16 mouse cellular contexts compared by ENCODE assay signal in the genomic region with DNA sequence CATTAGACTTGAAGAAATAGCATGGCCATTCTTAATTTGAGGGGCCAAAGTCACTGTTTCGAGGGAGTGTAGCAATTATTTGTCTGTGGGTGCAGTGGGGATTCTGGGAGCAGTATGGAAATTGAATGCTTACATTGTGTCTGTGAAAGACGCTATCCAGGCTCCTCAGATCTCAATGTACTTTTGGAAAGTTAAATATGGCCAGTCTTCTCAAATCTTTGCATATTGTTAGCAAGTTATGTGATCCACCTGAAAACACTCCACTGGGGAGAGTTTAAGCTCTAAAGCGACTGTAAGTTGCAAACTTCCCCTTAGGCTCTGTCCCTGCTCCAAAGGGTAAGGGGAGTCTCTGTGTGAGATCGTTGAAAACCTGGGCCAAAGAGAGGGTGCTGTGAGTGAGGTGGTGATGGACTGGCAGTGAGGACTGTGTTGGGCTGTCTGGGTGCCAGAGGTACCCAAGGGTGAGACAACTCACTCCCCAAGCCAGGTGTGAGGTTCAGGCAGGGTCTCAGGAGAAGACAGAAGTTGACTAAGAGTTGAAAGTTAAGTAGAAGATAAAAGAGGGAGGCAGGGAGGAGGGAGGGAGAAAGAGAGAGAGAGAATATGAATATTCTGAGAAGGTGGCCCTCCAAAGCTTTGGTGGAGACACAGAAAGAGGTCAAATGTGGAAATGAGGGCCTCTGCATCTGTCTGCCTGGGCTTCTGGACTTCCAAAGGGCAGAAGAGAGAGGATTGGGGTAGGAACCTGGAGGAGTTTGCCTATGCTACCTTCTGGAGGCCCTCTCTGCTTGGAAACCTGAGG. TPM values are rescaled to one million over a fixed set of nuclear protein-coding genes. Genes with fewer than 3 reads are reported as not detected.
DNase-seq lines count a peak whose midpoint lies in the region; ATAC-seq and TF ChIP-seq lines count a peak whose summit lies in the region.
"Had no signal": no experiment of that assay in that cellular context is flagged by ENCODE, and none has a peak within 500 bp of the region (broad histone marks: within the 10 kb centered on the region; RNA-seq: fewer than 3 reads in every experiment).

No protein-coding gene starts in this region.

- H3K9ac ChIP-seq in intestine, embryonic 14.5 days (ENCODE audit: low read length): peak overlapping the region; percentile 49
- H3K9ac ChIP-seq in neural tube, embryonic 11.5 days (ENCODE audit: low read length): peak overlapping the region; percentile 99
- H3K9ac ChIP-seq: heart, embryonic 13.5 days had no signal

- 26% methylated on average over 4 of the region's 4 CpGs for WGBS in intestine, embryonic 14.5 days
- WGBS in neural tube, embryonic 11.5 days: 5% methylated on average over 4 of the region's 4 CpGs

- peaks cover 49% of the 10 kb centered on the region for H3K27me3 ChIP-seq in intestine, embryonic 14.5 days (replicated peaks; ENCODE audit: control insufficient read depth, insufficient read depth, low read length)
- H3K27me3 ChIP-seq in neural tube, embryonic 11.5 days (ENCODE audit: control insufficient read depth, insufficient read depth, low read length): no peaks in the 10 kb centered on the region

- peak overlapping the region; percentile 67; the same call in 1 of the 2 replicates for H3K4me3 ChIP-seq in intestine, embryonic 14.5 days (ENCODE audit: low read depth, low read length)
- peak overlapping the region; percentile 87 for H3K4me3 ChIP-seq in neural tube, embryonic 11.5 days (ENCODE audit: low read depth, low read length)
- H3K4me3 ChIP-seq in left cerebral cortex, adult 2 months: no peak overlapping the region

- TF ChIP-seq CTCF in left cerebral cortex, adult 2 months (IDR thresholded peaks at IDR 0.05): no peak

- peak; percentile 77 for DNase-seq in heart, adult 11 months
- DNase-seq in heart, adult 9 months (ENCODE audit: low spot score in 2 of 2): no peak
- DNase-seq in ES-CJ7 (ENCODE audit: low read depth, low spot score): peak; percentile 58
- DNase-seq in intestine, embryonic 14.5 days (ENCODE audit: low spot score): no peak
- peak; percentile 32 for DNase-seq in neural tube, embryonic 11.5 days (ENCODE audit: low spot score)
- DNase-seq in right cerebral cortex, postnatal 36 days (ENCODE audit: low spot score in 2 of 2): no peak
- no peak for DNase-seq in cerebellum, postnatal 14 days
- DNase-seq in left cerebral cortex, adult 2 months (ENCODE audit: extremely low spot score in 1 of 2, low spot score in 2 of 2): no peak
- DNase-seq: cerebellum, adult 2 months; gastrocnemius, postnatal 10 days; right cerebral cortex, postnatal 14 days had no signal

- peak overlapping the region; percentile 66; the same call in 1 of the 2 replicates for H3K27ac ChIP-seq in intestine, embryonic 14.5 days (ENCODE audit: low read depth)
- H3K27ac ChIP-seq in neural tube, embryonic 11.5 days (ENCODE audit: low read depth, low read length): peak overlapping the region; percentile 100
- H3K27ac ChIP-seq in left cerebral cortex, adult 2 months: no peak overlapping the region
- H3K27ac ChIP-seq: heart, embryonic 13.5 days had no signal

- ATAC-seq in intestine, embryonic 14.5 days (replicated peaks; ENCODE audit: low FRiP score, low TSS enrichment, low read depth): no peak
- ATAC-seq in neural tube, embryonic 11.5 days (ENCODE audit: insufficient read depth, low FRiP score, low TSS enrichment): no peak
- ATAC-seq: inflammation-experienced regulatory T-cells, adult 6 months had no signal

- H3K4me2 ChIP-seq in intestine, embryonic 14.5 days (ENCODE audit: low read length): peak overlapping the region; percentile 78
- peak overlapping the region; percentile 99 for H3K4me2 ChIP-seq in neural tube, embryonic 11.5 days (ENCODE audit: low read depth)

- 0 out of 2 replicates have a peak, but pooled peaks cover 4% of the 10 kb centered on the region for H3K36me3 ChIP-seq in intestine, embryonic 14.5 days (ENCODE audit: control insufficient read depth, insufficient read depth, low read length)
- H3K36me3 ChIP-seq in neural tube, embryonic 11.5 days (ENCODE audit: control insufficient read depth, insufficient read depth, low read length): peaks cover 12% of the 10 kb centered on the region
- H3K36me3 ChIP-seq: heart, embryonic 13.5 days had no signal

- peaks cover 35% of the 10 kb centered on the region for H3K4me1 ChIP-seq in intestine, embryonic 14.5 days (replicated peaks; ENCODE audit: control insufficient read depth, insufficient read depth, low read length)
- H3K4me1 ChIP-seq in neural tube, embryonic 11.5 days (ENCODE audit: control insufficient read depth, insufficient read depth, low read length): peaks cover 39% of the 10 kb centered on the region

- intact Hi-C loops in left cerebral cortex, adult 2 months (cut with DNase I): no loop called here

- no peaks in the 10 kb centered on the region for H3K9me3 ChIP-seq in intestine, embryonic 14.5 days (ENCODE audit: control insufficient read depth, low read length)
- no peaks in the 10 kb centered on the region for H3K9me3 ChIP-seq in neural tube, embryonic 11.5 days (ENCODE audit: control insufficient read depth, low read length)
- H3K9me3 ChIP-seq: heart, embryonic 13.5 days had no signal

RNA-seq across cellular contexts. Expression of a gene that starts 1.4 kb away (rescaled TPM):
- 2.5 and 3.9 TPM in 2 replicates for polyA plus RNA-seq in intestine, embryonic 14.5 days (2014; fragmentation: Nextera tagmentation; extraction: Ambion mirVana)
- polyA plus RNA-seq in neural tube, embryonic 11.5 days (2014; fragmentation: Nextera tagmentation; extraction: Ambion mirVana): 16.0 and 18.8 TPM in 2 replicates
- total RNA-seq in left cerebral cortex, adult 2 months (2021): not detected
- total RNA-seq: megakaryocyte, adult 5-6 weeks had no signal
- polyA plus RNA-seq: inflammation-experienced regulatory T-cells, adult 6 months had no signal

RNA-seq across cellular contexts. Expression of a gene that starts 2.7 kb away (rescaled TPM):
- 30.1 and 34.1 TPM in 2 replicates for polyA plus RNA-seq in intestine, embryonic 14.5 days (2014; fragmentation: Nextera tagmentation; extraction: Ambion mirVana)
- polyA plus RNA-seq in neural tube, embryonic 11.5 days (2014; fragmentation: Nextera tagmentation; extraction: Ambion mirVana): 53.4 and 56.5 TPM in 2 replicates
- total RNA-seq in left cerebral cortex, adult 2 months (2021): not detected
- polyA plus RNA-seq: inflammation-experienced regulatory T-cells, adult 6 months had no signal

RNA-seq across cellular contexts. Expression of a gene that starts 6.1 kb away (rescaled TPM):
- 9.2 and 9.7 TPM in 2 replicates for polyA plus RNA-seq in intestine, embryonic 14.5 days (2014; fragmentation: Nextera tagmentation; extraction: Ambion mirVana)
- polyA plus RNA-seq in neural tube, embryonic 11.5 days (2014; fragmentation: Nextera tagmentation; extraction: Ambion mirVana): 20.2 TPM in 2 replicates
- not detected for total RNA-seq in left cerebral cortex, adult 2 months (2021)
- total RNA-seq: megakaryocyte, adult 5-6 weeks had no signal
- polyA plus RNA-seq: inflammation-experienced regulatory T-cells, adult 6 months had no signal

RNA-seq across cellular contexts. Expression of a gene that starts 6.1 kb away (rescaled TPM):
- polyA plus RNA-seq in intestine, embryonic 14.5 days (2014; fragmentation: Nextera tagmentation; extraction: Ambion mirVana): not detected in 2 replicates
- not detected in 2 replicates for polyA plus RNA-seq in neural tube, embryonic 11.5 days (2014; fragmentation: Nextera tagmentation; extraction: Ambion mirVana)
- not detected for total RNA-seq in left cerebral cortex, adult 2 months (2021)
- total RNA-seq: gastrocnemius, postnatal 10 days; megakaryocyte, adult 5-6 weeks had no signal
- polyA plus RNA-seq: cerebellum, adult 2 months; heart, embryonic 13.5 days; inflammation-experienced regulatory T-cells, adult 6 months; liver, embryonic 11.5 days; testis, adult 2 months had no signal

RNA-seq across cellular contexts. Expression of a gene that starts 14.6 kb away (rescaled TPM):
- 9.2 and 10.1 TPM in 2 replicates for polyA plus RNA-seq in intestine, embryonic 14.5 days (2014; fragmentation: Nextera tagmentation; extraction: Ambion mirVana)
- polyA plus RNA-seq in neural tube, embryonic 11.5 days (2014; fragmentation: Nextera tagmentation; extraction: Ambion mirVana): 61.2 and 71.3 TPM in 2 replicates
- not detected for total RNA-seq in left cerebral cortex, adult 2 months (2021)
- polyA plus RNA-seq: inflammation-experienced regulatory T-cells, adult 6 months had no signal

Comparison
In these comparisons a context has a peak if more than half of its experiments do, and no peak if none do; other contexts are left out.
1. DNase-seq: peak in heart, adult 11 months (single experiment), ES-CJ7 (single experiment) and neural tube, embryonic 11.5 days (single experiment); none in heart, adult 9 months (0 of 2), intestine, embryonic 14.5 days (single experiment), right cerebral cortex, postnatal 36 days (0 of 2), cerebellum, postnatal 14 days (0 of 2) and left cerebral cortex, adult 2 months (0 of 2).